Mouse (Mus musculus) mouse embryonic stem cell (cell line): ENCODE results near the gene Dpm3.

ENCODE experiments used
- in situ Hi-C, 2 experiments: fragments of 300-500 bp; cut with MboI; formaldehyde crosslinking; loops; 1 replicate in 1 of 2; 3 replicates in 1 of 2; pipeline ENCODE4 v1.14.3; 2019 to 2020; ENCODE audit warnings: low sequenced_read_pairs in 2 of 2, low pct_unique_long_range_greater_than_20kb in 1 of 2, mixed read lengths in 1 of 2; ENCODE audit not compliant: unreplicated experiment in 1 of 2

Gene Dpm3

DNA sequence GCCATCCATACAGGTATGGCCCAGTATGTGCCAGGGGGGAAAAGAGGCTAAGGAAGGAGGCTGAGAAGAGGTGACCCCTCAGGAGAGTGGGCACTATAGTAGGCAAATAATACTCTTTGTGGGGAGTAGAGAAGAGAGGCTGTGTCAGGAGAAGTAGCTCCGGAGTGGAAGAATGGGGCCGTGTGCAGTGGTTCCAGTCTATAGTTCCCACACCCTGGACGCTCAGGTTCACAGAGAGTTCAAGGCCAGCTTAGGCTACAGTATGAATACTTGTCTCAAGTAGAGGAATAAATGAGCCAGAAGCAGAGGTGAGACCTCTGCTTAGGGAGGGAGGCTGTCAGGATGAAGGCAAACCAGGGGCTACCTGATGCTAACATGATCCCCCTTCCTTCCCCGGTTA is 29.9 kb upstream of the Dpm3 start:
- in situ Hi-C loops: no loop called here

GRCm38 (mm10) chr3:89230561-89230960 is 28.6 kb upstream of the Dpm3 start:
- in situ Hi-C loops: no loop called here

GRCm38 (mm10) chr3:89231345-89231744 is 27.8 kb upstream of the Dpm3 start:
- in situ Hi-C loops: no loop called here

DNA sequence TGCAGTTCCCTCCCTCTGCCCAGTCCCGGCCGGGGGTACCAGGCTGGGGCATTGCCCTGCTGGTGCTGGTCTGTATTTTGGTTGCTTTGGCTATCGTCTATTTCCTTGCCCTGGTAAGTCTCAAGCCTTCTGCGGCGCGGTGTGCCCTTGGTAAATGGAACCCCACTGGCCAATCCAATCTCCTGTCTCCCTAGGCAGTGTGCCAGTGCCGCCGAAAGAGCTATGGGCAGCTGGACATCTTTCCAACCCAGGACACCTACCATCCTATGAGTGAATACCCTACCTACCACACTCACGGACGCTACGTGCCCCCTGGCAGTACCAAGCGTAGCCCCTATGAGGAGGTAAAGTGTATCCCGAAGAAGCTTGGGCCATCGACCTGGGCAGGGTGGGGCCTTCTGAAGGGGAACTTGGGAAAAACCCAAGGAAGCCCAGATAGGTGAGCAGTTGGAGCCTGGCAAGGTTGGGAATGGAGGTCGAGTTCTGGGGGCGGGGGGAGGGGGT is 27.3 kb upstream of the Dpm3 start:
- in situ Hi-C loops: no loop called here

DNA sequence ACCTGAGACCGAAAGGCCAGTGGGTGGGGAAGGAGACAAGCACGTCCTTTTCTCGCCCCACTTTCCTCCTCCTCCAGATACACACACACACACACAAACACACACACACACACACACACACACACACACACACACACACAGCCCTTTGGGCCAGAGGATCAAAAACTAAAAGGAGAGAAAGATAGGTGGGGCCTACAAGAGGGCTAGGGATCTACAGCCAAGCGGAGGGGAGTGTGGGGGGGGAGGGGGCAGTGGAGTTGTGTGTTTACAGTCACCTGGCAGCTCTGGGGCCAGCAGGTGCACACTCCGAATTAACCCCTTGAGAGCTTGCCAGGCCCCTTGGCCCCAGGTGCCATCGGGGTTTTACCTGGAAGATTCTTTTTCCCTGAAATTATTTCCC is 26.5 kb upstream of the Dpm3 start:
- in situ Hi-C loops: no loop called here

GRCm38 (mm10) chr3:89233562-89234110 is 25.5 kb upstream of the Dpm3 start:
- in situ Hi-C loops: no loop called here

GRCm38 (mm10) chr3:89236516-89236915 is 22.6 kb upstream of the Dpm3 start:
- in situ Hi-C loops: no loop called here

DNA sequence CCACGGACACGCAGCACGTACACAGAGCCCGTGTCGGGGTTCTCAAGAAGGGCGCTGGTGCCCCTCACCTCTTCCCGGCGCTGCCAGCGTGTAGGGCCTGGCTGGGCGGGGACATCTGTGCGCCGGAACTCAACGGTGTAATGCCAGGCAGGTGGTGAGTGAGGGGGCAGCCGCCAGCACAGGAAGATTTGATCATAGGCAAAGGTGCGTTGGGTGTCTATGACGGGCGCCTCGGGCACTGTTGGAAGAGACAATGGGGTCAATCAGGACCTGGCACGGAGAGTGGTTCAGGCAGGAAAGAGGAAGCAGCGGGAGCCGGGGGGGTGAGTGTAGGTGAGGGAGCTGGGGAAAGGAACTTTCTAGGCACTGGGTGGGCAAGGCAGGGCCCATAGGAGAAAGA is 21.5 kb upstream of the Dpm3 start:
- in situ Hi-C loops: no loop called here

GRCm38 (mm10) chr3:89238494-89238893 is 20.7 kb upstream of the Dpm3 start:
- in situ Hi-C loops: no loop called here

GRCm38 (mm10) chr3:89242331-89242895 is 16.7 kb upstream of the Dpm3 start:
- in situ Hi-C loops: no loop called here

DNA sequence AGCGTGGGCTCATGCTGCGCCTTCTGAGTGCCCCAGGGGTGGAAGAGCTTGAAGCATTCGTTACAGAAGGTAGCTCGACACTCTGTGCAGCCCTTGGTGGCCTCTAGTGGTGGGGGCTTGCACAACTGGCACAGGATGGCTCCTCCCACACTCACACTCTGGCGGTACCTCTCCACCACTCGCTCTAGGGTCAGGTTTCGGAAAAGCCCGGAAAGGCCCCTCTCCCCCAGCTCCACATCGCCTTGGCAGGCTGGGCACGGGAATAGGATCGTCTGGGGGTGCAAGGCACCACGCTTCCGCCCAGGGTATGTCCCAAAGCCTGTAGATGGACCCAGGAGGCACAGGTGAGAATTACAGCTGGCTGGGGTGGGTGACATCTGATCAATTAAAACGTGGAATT is 15.5 kb upstream of the Dpm3 start:
- in situ Hi-C loops: no loop called here

DNA sequence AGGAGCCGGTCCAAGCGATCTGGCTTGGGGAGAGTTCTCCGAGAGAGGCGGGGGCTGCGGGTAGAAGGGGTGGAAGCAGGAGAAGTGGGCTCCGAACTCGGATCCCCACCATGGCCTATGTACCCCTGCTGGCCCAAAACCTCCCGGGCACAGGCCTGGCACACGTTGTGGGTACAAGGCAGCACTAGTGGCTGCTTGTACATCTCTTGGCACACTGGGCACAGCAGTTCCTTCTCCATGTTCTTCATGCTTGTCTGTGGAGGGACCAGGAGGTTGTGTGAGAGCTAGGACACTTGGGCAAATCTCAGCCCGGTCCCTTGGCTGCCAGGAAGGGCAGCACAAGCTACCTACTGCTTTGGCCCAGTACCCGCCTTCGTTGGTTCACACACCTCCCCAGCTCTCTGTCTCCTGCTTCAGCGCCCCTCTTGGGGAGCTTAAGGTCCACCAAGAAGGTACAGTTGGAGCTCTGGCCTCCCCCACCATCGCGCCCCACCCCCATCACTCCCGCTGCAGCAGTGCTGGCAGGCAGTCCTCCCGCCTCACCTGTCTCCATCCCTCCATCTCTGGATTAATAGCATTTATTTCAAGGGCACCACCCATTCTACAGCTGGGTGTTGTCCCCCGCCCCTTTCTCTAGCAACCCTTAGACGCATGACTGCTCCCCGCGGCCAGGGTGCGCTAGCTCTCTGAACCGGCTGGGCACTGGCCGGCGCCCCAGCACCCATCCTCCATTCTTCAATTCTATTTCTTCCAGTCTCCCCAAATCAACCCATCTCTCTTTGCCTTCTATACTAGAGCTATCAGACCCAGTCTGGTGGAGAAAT is 14.8 kb upstream of the Dpm3 start:
- in situ Hi-C loops: no loop called here

- in situ Hi-C loops: loop anchor here in 1 of 2 experiments (5.0 kb wide), 1 partner anchor 37 kb away; the partner anchor contains the start of gene Efna1
These were observed 14.0 kb upstream of the Dpm3 start for GRCm38 (mm10) chr3:89244982-89245687.

DNA sequence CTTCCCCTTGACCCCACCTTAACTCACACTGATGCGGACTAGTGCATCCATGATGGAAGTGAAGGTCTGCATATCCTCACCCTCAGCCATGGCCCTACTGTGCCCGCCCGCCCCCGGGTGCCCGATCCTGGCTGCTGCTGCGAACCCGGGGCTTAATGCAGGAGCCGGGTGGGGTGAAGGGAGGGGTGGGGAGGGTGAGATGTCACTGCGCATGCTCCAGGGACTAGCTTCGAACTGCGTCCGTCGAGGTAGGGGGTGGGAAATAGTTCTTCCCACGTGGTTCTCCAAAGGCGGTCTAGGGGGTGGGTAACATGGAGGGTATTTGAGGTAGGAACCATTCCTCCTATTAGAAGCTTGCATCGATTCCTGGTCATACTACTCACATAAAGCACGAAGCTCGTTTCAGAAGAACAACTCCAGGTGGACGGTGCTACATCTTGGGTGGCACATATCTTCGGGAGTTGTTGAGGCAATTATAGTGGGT is 13.4 kb upstream of the Dpm3 start, which contains the start of gene Krtcap2:
TSS of gene Krtcap2 (plus strand) at position 279 of the 484 bp plus-strand sequence.
- in situ Hi-C loops: loop anchor here in 1 of 2 experiments (5.0 kb wide), 1 partner anchor 37 kb away; the partner anchor contains the start of gene Efna1

DNA sequence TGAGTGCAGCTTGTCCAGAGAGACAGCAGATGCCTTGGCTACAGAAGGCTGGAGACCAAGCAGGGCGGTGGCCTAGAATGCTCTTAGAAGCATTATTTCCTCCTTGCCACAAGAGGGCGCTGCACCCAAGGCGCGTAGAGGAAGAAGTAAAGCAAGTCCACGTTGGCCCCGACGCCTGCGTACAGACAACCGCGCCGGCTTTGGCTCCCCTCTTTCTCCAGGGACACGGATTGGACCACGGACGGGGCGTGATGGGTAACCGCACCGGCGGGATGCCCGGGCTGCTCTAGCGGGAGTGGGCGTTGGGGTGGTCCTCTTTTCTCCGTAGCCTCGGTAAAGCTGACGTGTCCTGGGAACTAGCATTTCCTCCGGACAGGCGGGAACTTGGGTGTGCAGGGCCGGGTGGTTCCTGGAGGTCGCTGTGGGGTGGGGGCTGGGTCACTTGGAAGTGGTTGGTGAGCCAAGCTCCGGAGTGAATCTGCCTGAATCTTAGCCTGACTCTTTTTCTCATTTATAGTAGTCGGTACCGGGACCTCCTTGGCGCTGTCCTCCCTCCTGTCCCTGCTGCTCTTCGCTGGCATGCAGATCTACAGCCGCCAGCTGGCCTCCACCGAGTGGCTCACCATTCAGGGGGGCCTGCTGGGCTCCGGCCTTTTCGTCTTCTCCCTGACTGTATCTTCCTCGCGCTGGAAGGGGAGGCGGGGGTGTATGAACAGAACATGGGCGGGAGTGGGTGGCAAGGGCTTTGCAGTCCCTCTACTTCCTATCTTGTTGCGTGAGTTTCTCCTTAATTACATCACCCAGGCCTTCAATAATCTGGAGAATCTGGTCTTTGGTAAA is 12.7 kb upstream of the Dpm3 start, which contains the start of gene Trim46:
TSS of gene Trim46 (minus strand) at position 49 of the 840 bp plus-strand sequence.
- in situ Hi-C loops: loop anchor here in 1 of 2 experiments (5.0 kb wide), 1 partner anchor 36 kb away; the partner anchor contains the start of gene Efna1

GRCm38 (mm10) chr3:89247466-89247865 is 11.7 kb upstream of the Dpm3 start:
- in situ Hi-C loops: loop anchor here in 1 of 2 experiments (5.0 kb wide), 1 partner anchor 35 kb away; the partner anchor contains the start of gene Efna1

- in situ Hi-C loops: no loop called here
These were observed 8.6 kb upstream of the Dpm3 start for GRCm38 (mm10) chr3:89250435-89251040.
